Mouse (Mus musculus): ENCODE results near the gene Kcmf1. TPM values are rescaled to one million over a fixed set of nuclear protein-coding genes. Genes with fewer than 3 reads are reported as not detected.
A peak's percentile ranks its signal among the peaks of the same experiment; 100 is the strongest.
"Not testable (repeated sequence)": the region's sequence is repeated elsewhere in the genome, so short reads cannot be mapped to it uniquely, and the experiment has no call there.

Gene Kcmf1
- total RNA-seq, 1 experiment from 2014 or later = 81.8 TPM

- peak; percentile 16 for DNase-seq
Observed at GRCm38 (mm10) chr6:72841986-72842502, 57.7 kb downstream of the Kcmf1 start.

GRCm38 (mm10) chr6:72840867-72841780 is 58.7 kb downstream of the Kcmf1 start:
- no peak for DNase-seq

GRCm38 (mm10) chr6:72837756-72838155 is 62.0 kb downstream of the Kcmf1 start:
- DNase-seq = no peak

- no peak for DNase-seq
Observed at GRCm38 (mm10) chr6:72834518-72834917, 65.3 kb downstream of the Kcmf1 start.

- DNase-seq = no peak
Observed at GRCm38 (mm10) chr6:72831858-72832257, 67.9 kb downstream of the Kcmf1 start.

GRCm38 (mm10) chr6:72831276-72831675 is 68.5 kb downstream of the Kcmf1 start:
- DNase-seq = peak; percentile 58

GRCm38 (mm10) chr6:72828857-72829256 is 70.9 kb downstream of the Kcmf1 start:
- peak; percentile 10 for DNase-seq

GRCm38 (mm10) chr6:72828037-72828436 is 71.7 kb downstream of the Kcmf1 start:
- DNase-seq = not testable (repeated sequence)

GRCm38 (mm10) chr6:72825762-72826161 is 74.0 kb downstream of the Kcmf1 start:
- no peak for DNase-seq

- no peak for DNase-seq
Observed at GRCm38 (mm10) chr6:72824971-72825737, 74.6 kb downstream of the Kcmf1 start.

GRCm38 (mm10) chr6:72813456-72813855 is 86.3 kb downstream of the Kcmf1 start:
- DNase-seq = no peak

- DNase-seq = no peak
Observed at GRCm38 (mm10) chr6:72810248-72810647, 89.5 kb downstream of the Kcmf1 start.

GRCm38 (mm10) chr6:72809522-72810149 is 90.1 kb downstream of the Kcmf1 start:
- DNase-seq = no peak

GRCm38 (mm10) chr6:72808342-72808741 is 91.4 kb downstream of the Kcmf1 start:
- no peak for DNase-seq

GRCm38 (mm10) chr6:72803669-72804068 is 96.1 kb downstream of the Kcmf1 start:
- DNase-seq = no peak

GRCm38 (mm10) chr6:72802119-72802518 is 97.7 kb downstream of the Kcmf1 start:
- no peak for DNase-seq

GRCm38 (mm10) chr6:72800641-72801040 is 99.1 kb downstream of the Kcmf1 start:
- DNase-seq = no peak

GRCm38 (mm10) chr6:72797763-72798162 is 102.0 kb downstream of the Kcmf1 start:
- DNase-seq = no peak

- no peak for DNase-seq
Observed at GRCm38 (mm10) chr6:72795444-72795843, 104.3 kb downstream of the Kcmf1 start.

GRCm38 (mm10) chr6:72794870-72795269 is 104.9 kb downstream of the Kcmf1 start:
- no peak for DNase-seq

- DNase-seq = no peak
Observed at GRCm38 (mm10) chr6:72792641-72793040, 107.1 kb downstream of the Kcmf1 start.
